Mouse (Mus musculus) ovary, postnatal 36 days (tissue): ENCODE results near the gene Fxyd1.

Source experiments
- DNase-seq: peaks from one replicate; pipeline ENCODE4 v3.0.0; 2022; ENCODE audit warnings: low spot score, mixed read lengths

Fxyd1 gene

GRCm38 (mm10) chr7:31057071-31057470 is at the start of gene Fxyd1:
Gene Fxyd1 (minus strand): TSS chr7:31057199.
- DNase-seq, result no peak

GRCm38 (mm10) chr7:31106166-31106565 is 49.2 kb upstream of the Fxyd1 start:
- DNase-seq, result no peak

GRCm38 (mm10) chr7:31105061-31105768 is 48.2 kb upstream of the Fxyd1 start:
- peak; percentile 66 for DNase-seq

- no peak for DNase-seq
These were observed 43.8 kb upstream of the Fxyd1 start for GRCm38 (mm10) chr7:31100786-31101185.

GRCm38 (mm10) chr7:31099612-31099982 is 42.6 kb upstream of the Fxyd1 start:
- no peak for DNase-seq

GRCm38 (mm10) chr7:31098697-31099611 is 42.0 kb upstream of the Fxyd1 start:
- DNase-seq, result no peak

- peak; percentile 86 for DNase-seq
These were observed 40.7 kb upstream of the Fxyd1 start for GRCm38 (mm10) chr7:31097583-31098248.

- no peak for DNase-seq
These were observed 40.0 kb upstream of the Fxyd1 start for GRCm38 (mm10) chr7:31096892-31097564.

GRCm38 (mm10) chr7:31094774-31095501 is 37.9 kb upstream of the Fxyd1 start:
- no peak for DNase-seq

GRCm38 (mm10) chr7:31089721-31090120 is 32.7 kb upstream of the Fxyd1 start:
- no peak for DNase-seq

- DNase-seq, result no peak
These were observed 31.2 kb upstream of the Fxyd1 start for GRCm38 (mm10) chr7:31088206-31088605.

GRCm38 (mm10) chr7:31087262-31087661 is 30.3 kb upstream of the Fxyd1 start:
- DNase-seq, result no peak

GRCm38 (mm10) chr7:31086175-31086755 is 29.3 kb upstream of the Fxyd1 start:
- no peak for DNase-seq

GRCm38 (mm10) chr7:31085171-31085570 is 28.2 kb upstream of the Fxyd1 start:
- no peak for DNase-seq

- no peak for DNase-seq
These were observed 27.1 kb upstream of the Fxyd1 start for GRCm38 (mm10) chr7:31084140-31084539.

- no peak for DNase-seq
These were observed 26.0 kb upstream of the Fxyd1 start for GRCm38 (mm10) chr7:31082831-31083588.

GRCm38 (mm10) chr7:31082106-31082505 is 25.1 kb upstream of the Fxyd1 start:
- no peak for DNase-seq

GRCm38 (mm10) chr7:31081106-31081505 is 24.1 kb upstream of the Fxyd1 start:
- DNase-seq, result no peak

- no peak for DNase-seq
These were observed 23.6 kb upstream of the Fxyd1 start for GRCm38 (mm10) chr7:31080611-31081010.

GRCm38 (mm10) chr7:31079670-31080069 is 22.7 kb upstream of the Fxyd1 start:
- no peak for DNase-seq
